Mouse (Mus musculus): ENCODE data around the gene Akt1s1. TPM values are rescaled to one million over a fixed set of nuclear protein-coding genes. Genes with fewer than 3 reads are reported as not detected.
A peak's percentile ranks its signal among the peaks of the same experiment; 100 is the strongest.

Akt1s1 gene
- polyA plus RNA-seq, 1 experiment from 2014 or later, result 38.0 TPM

DNA sequence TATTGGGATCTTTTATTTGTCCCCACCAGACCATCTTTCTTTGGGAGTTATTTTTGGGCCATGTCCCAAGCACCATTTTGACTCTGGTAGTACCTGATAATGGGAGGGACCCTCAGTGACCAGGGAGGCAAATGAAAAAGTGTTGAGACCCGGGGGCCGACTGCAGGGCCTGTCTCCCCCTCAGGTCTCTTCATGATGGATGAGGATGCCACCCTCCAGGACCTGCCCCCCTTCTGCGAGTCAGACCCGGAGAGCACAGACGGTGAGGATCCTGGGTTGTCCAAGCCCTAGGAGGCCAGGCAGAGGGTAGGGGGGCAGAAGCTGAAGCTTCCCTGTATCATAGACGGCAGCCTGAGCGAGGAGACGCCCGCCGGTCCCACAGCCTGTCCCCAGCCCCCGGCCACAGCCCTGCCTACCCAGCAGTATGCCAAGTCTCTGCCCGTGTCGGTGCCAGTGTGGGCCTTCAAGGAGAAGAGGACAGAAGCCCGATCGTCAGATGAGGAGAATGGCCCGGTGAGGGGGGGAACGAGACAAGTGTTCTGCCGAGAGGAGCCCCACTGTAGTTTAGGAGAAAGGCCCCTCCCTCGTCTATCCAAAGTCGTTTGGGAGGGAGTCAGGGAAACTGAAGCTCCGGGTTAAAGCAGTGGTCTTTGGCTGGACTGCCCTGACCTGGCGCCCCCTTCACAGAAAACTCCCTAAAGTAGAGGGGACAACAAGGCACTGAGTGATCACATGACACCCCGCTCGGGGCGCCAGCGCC is 5.0 kb downstream of the Akt1s1 start:
- Histone ChIP-seq H3K27ac (ENCODE audit: low read depth, low read length) (peak overlapping the region; percentile 86), H3K9me3 (ENCODE audit: control insufficient read depth, low read length) (no peaks in the 10 kb centered on the region), H3K27me3 (ENCODE audit: control insufficient read depth, insufficient read depth, low read length) (no peaks in the 10 kb centered on the region), H3K36me3 (ENCODE audit: control insufficient read depth, insufficient read depth, low read length) (no peaks in the 10 kb centered on the region; the same call in 1 of the 2 replicates), H3K4me2 (replicated peaks; ENCODE audit: low read depth, low read length) (peak overlapping the region; percentile 64), H3K4me1 (replicated peaks; ENCODE audit: control insufficient read depth, insufficient read depth, low read length) (peaks cover 16% of the 10 kb centered on the region), H3K9ac (ENCODE audit: low read depth, low read length) (peak overlapping the region; percentile 69), H3K4me3 (ENCODE audit: low read depth, low read length) (peak overlapping the region; percentile 42)
- 31% methylated on average over 22 of the region's 26 CpGs for WGBS
- DNase-seq (ENCODE audit: low spot score), result no peak
- ATAC-seq (ENCODE audit: low FRiP score), result no peak

DNA sequence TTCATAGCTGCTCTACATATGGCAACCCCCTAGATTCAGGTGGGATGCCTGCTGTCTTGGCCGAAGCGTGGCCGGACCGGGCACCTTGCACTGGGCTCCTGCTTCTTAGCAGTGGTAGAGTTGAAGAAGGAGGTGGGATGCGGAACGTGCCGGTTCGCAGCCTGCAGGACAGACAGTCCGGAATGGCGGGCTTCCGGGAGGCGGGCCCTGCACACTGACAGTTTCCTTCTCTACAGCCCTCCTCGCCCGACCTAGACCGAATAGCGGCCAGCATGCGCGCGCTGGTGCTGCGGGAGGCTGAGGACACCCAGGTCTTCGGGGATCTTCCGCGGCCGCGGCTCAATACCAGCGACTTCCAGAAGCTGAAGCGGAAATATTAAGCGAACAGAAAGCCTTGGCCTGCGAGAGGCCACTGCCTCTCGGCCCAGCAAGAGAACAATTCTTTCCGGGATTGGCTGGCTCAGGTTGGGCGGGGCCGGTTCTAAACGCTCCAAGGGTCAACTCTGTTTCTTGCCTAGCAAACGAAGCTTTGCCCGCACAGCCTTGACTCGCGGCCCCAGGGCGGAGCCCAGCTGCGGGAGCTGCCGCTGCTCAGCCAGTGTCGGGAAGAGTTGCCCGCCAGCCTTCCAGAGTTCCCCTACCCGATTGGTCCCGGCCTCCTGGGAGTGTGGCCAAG is 5.7 kb downstream of the Akt1s1 start:
- Histone ChIP-seq H3K4me1 (replicated peaks; ENCODE audit: control insufficient read depth, insufficient read depth, low read length) (peaks cover 16% of the 10 kb centered on the region), H3K9ac (ENCODE audit: low read depth, low read length) (peak overlapping the region; percentile 69), H3K27me3 (ENCODE audit: control insufficient read depth, insufficient read depth, low read length) (no peaks in the 10 kb centered on the region), H3K4me3 (ENCODE audit: low read depth, low read length) (peak overlapping the region; percentile 42), H3K4me2 (replicated peaks; ENCODE audit: low read depth, low read length) (peak overlapping the region; percentile 64), H3K36me3 (ENCODE audit: control insufficient read depth, insufficient read depth, low read length) (no peaks in the 10 kb centered on the region; the same call in 1 of the 2 replicates), H3K27ac (ENCODE audit: low read depth, low read length) (peak overlapping the region; percentile 86), H3K9me3 (ENCODE audit: control insufficient read depth, low read length) (no peaks in the 10 kb centered on the region)
- peak; percentile 79 for DNase-seq (ENCODE audit: low spot score)
- 1% methylated on average over 45 of the region's 45 CpGs for WGBS
- peak; percentile 44 for ATAC-seq (ENCODE audit: low FRiP score)

DNA sequence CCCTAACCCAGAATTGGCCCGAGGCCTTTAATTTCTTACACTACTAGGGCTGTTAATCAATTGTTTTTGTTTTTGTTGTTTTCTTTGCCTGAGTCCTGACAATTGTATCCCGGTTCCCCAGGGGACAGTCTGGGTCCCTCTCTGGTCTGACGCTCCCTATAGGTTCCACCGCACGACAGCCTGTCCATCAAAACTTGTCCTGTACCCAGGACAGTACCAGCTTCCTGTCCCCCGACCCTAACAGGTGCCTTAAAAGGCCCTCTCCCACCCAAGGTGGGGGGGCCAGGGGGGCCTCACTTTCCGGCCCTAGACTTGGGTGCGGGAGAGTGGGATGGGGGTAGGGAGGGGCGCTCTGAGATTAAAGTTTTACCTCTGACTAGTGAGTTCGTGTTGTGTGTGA is 6.2 kb downstream of the Akt1s1 start:
- Histone ChIP-seq H3K27ac (ENCODE audit: low read depth, low read length) (peak overlapping the region; percentile 86), H3K36me3 (ENCODE audit: control insufficient read depth, insufficient read depth, low read length) (no peaks in the 10 kb centered on the region; the same call in 1 of the 2 replicates), H3K27me3 (ENCODE audit: control insufficient read depth, insufficient read depth, low read length) (no peaks in the 10 kb centered on the region), H3K4me1 (replicated peaks; ENCODE audit: control insufficient read depth, insufficient read depth, low read length) (peaks cover 16% of the 10 kb centered on the region), H3K9ac (ENCODE audit: low read depth, low read length) (peak overlapping the region; percentile 69), H3K4me2 (replicated peaks; ENCODE audit: low read depth, low read length) (peak overlapping the region; percentile 64), H3K4me3 (ENCODE audit: low read depth, low read length) (peak overlapping the region; percentile 42), H3K9me3 (ENCODE audit: control insufficient read depth, low read length) (no peaks in the 10 kb centered on the region)
- ATAC-seq (ENCODE audit: low FRiP score) (0 out of 2 replicates have a peak, but pooled peaks have one; percentile 17), DNase-seq (ENCODE audit: low spot score) (no peak)
- WGBS, result 47% methylated on average over 10 of the region's 10 CpGs

DNA sequence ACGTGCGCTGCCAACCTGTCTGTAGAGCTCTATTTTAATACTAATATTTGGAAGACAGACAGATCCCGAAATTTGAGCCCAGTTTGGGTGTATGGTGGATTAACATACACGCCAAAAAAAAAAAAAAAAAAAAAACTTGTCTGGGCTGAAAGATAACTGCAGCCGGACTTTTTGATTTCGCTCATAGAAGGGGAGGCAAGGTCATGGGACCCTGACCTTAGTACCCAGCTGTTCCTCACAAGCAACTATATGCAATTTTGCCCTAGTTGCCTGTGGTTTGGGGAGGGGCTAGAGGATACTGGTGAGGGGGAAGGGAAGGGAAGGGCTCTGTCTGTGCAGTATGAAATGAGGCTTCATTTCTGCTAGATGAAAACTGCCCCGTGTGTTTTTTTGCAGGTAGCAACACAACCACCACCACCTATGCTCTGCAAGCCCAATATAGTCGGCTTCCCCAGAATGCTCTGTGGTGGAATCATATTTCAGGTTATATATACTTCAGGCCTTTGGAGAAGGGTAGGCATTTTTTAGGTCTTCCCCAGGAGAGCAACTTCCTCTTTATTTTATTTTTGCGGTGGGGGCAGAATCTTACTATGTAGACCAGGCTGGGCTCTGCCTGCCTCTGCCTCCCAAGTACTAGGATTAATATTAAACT is 7.6 kb downstream of the Akt1s1 start:
- 67% methylated on average over 9 of the region's 9 CpGs for WGBS
- peaks cover 16% of the 10 kb centered on the region for H3K4me1 ChIP-seq (replicated peaks; ENCODE audit: control insufficient read depth, insufficient read depth, low read length)
- peak overlapping the region; percentile 74 for H3K4me2 ChIP-seq (replicated peaks; ENCODE audit: low read depth, low read length)
- H3K27ac ChIP-seq (ENCODE audit: low read depth, low read length), result peak overlapping the region; percentile 87
- no peaks in the 10 kb centered on the region for H3K9me3 ChIP-seq (ENCODE audit: control insufficient read depth, low read length)
- peak overlapping the region; percentile 61 for H3K4me3 ChIP-seq (ENCODE audit: low read depth, low read length)
- no peak overlapping the region for H3K9ac ChIP-seq (ENCODE audit: low read depth, low read length)
- no peaks in the 10 kb centered on the region; the same call in 1 of the 2 replicates for H3K36me3 ChIP-seq (ENCODE audit: control insufficient read depth, insufficient read depth, low read length)
- H3K27me3 ChIP-seq (ENCODE audit: control insufficient read depth, insufficient read depth, low read length), result no peaks in the 10 kb centered on the region
- ATAC-seq (ENCODE audit: low FRiP score), result no peak
- DNase-seq (ENCODE audit: low spot score), result no peak

DNA sequence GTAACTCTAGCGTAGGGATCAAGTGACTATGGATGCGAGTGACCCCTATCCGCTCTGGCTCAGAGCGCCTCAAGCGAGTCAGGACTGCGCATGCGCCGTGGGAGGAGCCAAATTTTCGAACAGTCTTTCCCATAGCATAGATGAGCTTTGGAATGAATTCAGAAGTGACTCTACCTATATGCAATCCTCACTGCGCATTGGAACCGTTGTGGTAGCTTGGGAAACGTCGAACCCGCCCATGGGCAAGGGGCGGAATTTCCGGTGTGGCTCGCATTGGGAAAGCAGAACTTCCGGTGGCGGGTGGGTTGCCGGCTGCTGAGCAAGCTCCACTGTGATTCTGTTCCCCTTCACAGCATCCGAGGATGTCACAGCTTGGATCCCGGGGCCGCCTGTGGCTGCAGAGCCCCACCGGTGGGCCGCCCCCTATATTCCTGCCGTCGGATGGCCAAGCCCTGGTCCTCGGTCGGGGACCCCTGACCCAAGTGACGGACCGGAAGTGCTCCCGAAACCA is 8.3 kb downstream of the Akt1s1 start, which contains the start of gene Pnkp:
Gene Pnkp, plus strand, starts transcription at position 98 of the 511 bp plus-strand sequence.
- Histone ChIP-seq H3K4me2 (replicated peaks; ENCODE audit: low read depth, low read length) (peak within 1 kb of the TSS; percentile 74), H3K36me3 (ENCODE audit: control insufficient read depth, insufficient read depth, low read length) (no peaks in the 10 kb centered on the region; the same call in 1 of the 2 replicates), H3K27ac (ENCODE audit: low read depth, low read length) (peak within 1 kb of the TSS; percentile 87), H3K9me3 (ENCODE audit: control insufficient read depth, low read length) (no peaks in the 10 kb centered on the region), H3K27me3 (ENCODE audit: control insufficient read depth, insufficient read depth, low read length) (no peaks in the 10 kb centered on the region), H3K9ac (ENCODE audit: low read depth, low read length) (peak within 1 kb of the TSS; percentile 70), H3K4me1 (replicated peaks; ENCODE audit: control insufficient read depth, insufficient read depth, low read length) (peaks cover 16% of the 10 kb centered on the region), H3K4me3 (ENCODE audit: low read depth, low read length) (peak within 1 kb of the TSS; percentile 61)
- under 1% methylated on average over 32 of the region's 32 CpGs for WGBS
- ATAC-seq (ENCODE audit: low FRiP score), result peak; percentile 36
- DNase-seq (ENCODE audit: low spot score), result peak; percentile 92

DNA sequence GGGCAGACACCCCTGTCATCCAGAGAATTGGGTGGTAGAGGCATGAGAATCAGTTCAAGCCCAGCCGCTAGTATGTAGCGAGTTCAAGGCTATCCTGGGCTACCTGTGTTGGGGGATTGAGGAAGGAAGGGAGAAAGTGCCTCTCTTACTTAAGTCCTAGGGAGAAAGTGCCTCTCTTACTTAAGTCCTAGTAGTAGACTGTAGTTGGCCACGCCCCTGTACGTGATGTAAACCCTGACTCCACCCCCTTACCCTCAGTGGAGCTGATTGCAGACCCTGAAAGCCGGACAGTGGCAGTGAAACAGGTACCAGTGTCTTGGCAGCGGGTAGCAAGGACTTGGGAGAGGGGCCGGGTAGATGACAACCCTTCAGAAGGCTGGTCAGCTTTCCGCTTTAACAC is 9.1 kb downstream of the Akt1s1 start:
- Histone ChIP-seq H3K27ac (ENCODE audit: low read depth, low read length) (no peak overlapping the region), H3K9ac (ENCODE audit: low read depth, low read length) (peak overlapping the region; percentile 70), H3K27me3 (ENCODE audit: control insufficient read depth, insufficient read depth, low read length) (no peaks in the 10 kb centered on the region), H3K4me3 (ENCODE audit: low read depth, low read length) (peak overlapping the region; percentile 61), H3K4me1 (replicated peaks; ENCODE audit: control insufficient read depth, insufficient read depth, low read length) (peaks cover 16% of the 10 kb centered on the region), H3K4me2 (replicated peaks; ENCODE audit: low read depth, low read length) (peak overlapping the region; percentile 74), H3K36me3 (ENCODE audit: control insufficient read depth, insufficient read depth, low read length) (peaks cover under 1% of the 10 kb centered on the region; the same call in 1 of the 2 replicates), H3K9me3 (ENCODE audit: control insufficient read depth, low read length) (no peaks in the 10 kb centered on the region)
- 32% methylated on average over 8 of the region's 8 CpGs for WGBS
- DNase-seq (ENCODE audit: low spot score), result peak; percentile 50
- ATAC-seq (ENCODE audit: low FRiP score), result no peak

DNA sequence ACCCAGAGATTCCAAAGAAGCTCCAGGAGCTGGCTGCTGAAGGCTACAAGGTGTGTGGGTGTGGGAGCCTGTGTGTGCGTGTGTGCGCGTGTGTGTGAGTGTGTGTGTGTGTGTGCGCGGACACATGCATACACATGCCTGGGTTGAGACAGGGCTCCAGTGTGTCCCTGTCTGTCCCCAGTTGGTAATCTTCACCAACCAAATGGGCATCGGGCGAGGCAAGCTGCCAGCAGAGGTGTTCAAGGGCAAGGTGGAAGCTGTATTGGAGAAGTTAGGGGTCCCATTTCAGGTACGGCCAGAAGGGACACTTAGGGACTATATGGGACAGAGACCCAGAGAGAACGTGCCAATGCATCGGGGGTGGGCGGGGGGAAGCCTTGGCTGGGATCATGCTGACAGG is 11.1 kb downstream of the Akt1s1 start:
- Histone ChIP-seq H3K4me2 (replicated peaks; ENCODE audit: low read depth, low read length) (no peak overlapping the region), H3K36me3 (ENCODE audit: control insufficient read depth, insufficient read depth, low read length) (peaks cover 14% of the 10 kb centered on the region; the same call in 1 of the 2 replicates), H3K27me3 (ENCODE audit: control insufficient read depth, insufficient read depth, low read length) (no peaks in the 10 kb centered on the region), H3K9ac (ENCODE audit: low read depth, low read length) (no peak overlapping the region), H3K27ac (ENCODE audit: low read depth, low read length) (no peak overlapping the region), H3K4me1 (replicated peaks; ENCODE audit: control insufficient read depth, insufficient read depth, low read length) (peaks cover 10% of the 10 kb centered on the region), H3K4me3 (ENCODE audit: low read depth, low read length) (no peak overlapping the region), H3K9me3 (ENCODE audit: control insufficient read depth, low read length) (no peaks in the 10 kb centered on the region)
- no peak for ATAC-seq (ENCODE audit: low FRiP score)
- 91% methylated on average over 11 of the region's 11 CpGs for WGBS
- DNase-seq (ENCODE audit: low spot score), result no peak

All from hindbrain, embryonic 11.5 days (tissue).